Mouse (Mus musculus) thymus, adult 18-20 months (tissue): ENCODE results near the gene Ing1.

Source experiments
- DNase-seq, 2 experiments: peaks; one replicate each; pipeline ENCODE4 v3.0.0; 2022; ENCODE audit warnings: mixed read lengths in 2 of 2

The Ing1 gene

GRCm38 (mm10) chr8:11592296-11592695 is 36.9 kb downstream of the Ing1 start:
- DNase-seq, result no peak

- DNase-seq, result no peak
These were observed 38.0 kb downstream of the Ing1 start for GRCm38 (mm10) chr8:11593222-11593884.

GRCm38 (mm10) chr8:11600301-11600951 is 45.1 kb downstream of the Ing1 start:
- DNase-seq, result no peak

DNA sequence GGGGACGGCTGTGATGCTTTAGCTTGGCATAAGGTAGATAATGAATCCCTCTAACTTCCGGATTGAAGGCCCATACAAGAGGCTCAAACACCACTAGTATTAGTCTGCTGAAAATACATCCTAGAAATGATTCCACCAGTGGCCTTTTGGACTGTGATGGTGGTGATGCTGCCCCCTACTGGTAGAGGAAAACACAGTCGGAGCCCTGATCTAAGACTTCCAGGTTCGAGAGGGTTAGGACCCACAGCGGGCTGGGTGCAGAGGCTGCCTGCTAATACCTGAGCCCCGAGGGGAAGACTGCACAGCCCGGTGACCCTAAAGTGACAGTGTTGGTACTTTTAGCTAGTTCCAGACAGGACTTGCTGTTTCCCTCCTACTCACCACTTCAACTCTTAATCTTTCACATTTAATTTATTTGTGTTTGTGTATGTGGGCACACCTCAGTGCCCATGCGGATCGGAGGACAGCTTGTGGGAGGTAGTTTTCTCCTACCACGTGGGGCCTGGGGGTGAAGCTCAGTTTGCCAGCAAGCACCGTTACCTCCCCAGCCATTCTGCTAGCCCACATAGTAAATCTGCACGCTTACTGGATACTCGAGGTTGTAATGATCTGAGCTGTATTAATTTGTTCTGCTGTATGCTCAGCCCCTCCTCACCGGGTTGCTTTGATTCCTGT is 46.8 kb downstream of the Ing1 start:
- DNase-seq, result peak; percentile 35 to 48

GRCm38 (mm10) chr8:11608848-11609247 is 53.5 kb downstream of the Ing1 start:
- no peak for DNase-seq
